Mouse (Mus musculus) forebrain, embryonic 13.5 days (tissue): Measurements from ENCODE around the gene Endov. TPM values are rescaled to one million over a fixed set of nuclear protein-coding genes. Genes with fewer than 3 reads are reported as not detected.

Source experiments
- ATAC-seq: fragments of 200-750 bp; cut with Nextera tagmentation; 2 replicates; pipeline ENCODE4 v1.8.0; 2017
- H3K27ac ChIP-seq: fragments of 300-500 bp; sonication (generic); 2 replicates; pipeline ENCODE4 v1.5.1; 2015; ENCODE audit warnings: inconsistent platforms, mild to moderate bottlenecking, moderate library complexity
- H3K27me3 ChIP-seq: fragments of 300-500 bp; sonication (generic); 2 replicates; pipeline ENCODE4 v1.6.1; 2015; ENCODE audit warnings: mild to moderate bottlenecking, inconsistent platforms
- H3K36me3 ChIP-seq: fragments of 300-500 bp; sonication (generic); 2 replicates; pipeline ENCODE4 v1.6.1; 2015; ENCODE audit warnings: mild to moderate bottlenecking, inconsistent platforms; ENCODE audit not compliant: poor library complexity, severe bottlenecking
- H3K4me1 ChIP-seq: fragments of 300-500 bp; sonication (generic); 2 replicates; pipeline ENCODE4 v1.6.1; 2015; ENCODE audit warnings: inconsistent platforms
- H3K4me2 ChIP-seq: fragments of 300-500 bp; sonication (generic); 2 replicates; pipeline ENCODE4 v1.6.1; 2015; ENCODE audit warnings: inconsistent platforms, mild to moderate bottlenecking, moderate library complexity
- H3K4me3 ChIP-seq: fragments of 300-500 bp; sonication (generic); 2 replicates; pipeline ENCODE4 v1.5.1; 2015; ENCODE audit warnings: mild to moderate bottlenecking, inconsistent platforms
- H3K9ac ChIP-seq: fragments of 300-500 bp; sonication (generic); 2 replicates; pipeline ENCODE4 v1.6.1; 2015; ENCODE audit warnings: mild to moderate bottlenecking, inconsistent platforms
- H3K9me3 ChIP-seq: fragments of 300-500 bp; sonication (generic); replicated peaks from 2 replicates; pipeline ENCODE4 v1.6.1; 2016; ENCODE audit warnings: inconsistent platforms
- WGBS: fragments of 180-500 bp; shearing (Covaris S2); methylation state at CpG from one replicate; pipeline ENCODE4 v1.1.7; 2015; 5-methylcytosine and 5-hydroxymethylcytosine counted together
- polyA plus RNA-seq: library from polyadenylated mRNA; unstranded; fragments of >200 nt; fragmentation: Nextera tagmentation; extraction: Ambion mirVana; gene quantifications from 2 replicates; pipeline ENCODE4 v1.2.1, GENCODE M21; 2015

Gene Endov
- 18.7 TPM in 2 replicates for polyA plus RNA-seq

DNA sequence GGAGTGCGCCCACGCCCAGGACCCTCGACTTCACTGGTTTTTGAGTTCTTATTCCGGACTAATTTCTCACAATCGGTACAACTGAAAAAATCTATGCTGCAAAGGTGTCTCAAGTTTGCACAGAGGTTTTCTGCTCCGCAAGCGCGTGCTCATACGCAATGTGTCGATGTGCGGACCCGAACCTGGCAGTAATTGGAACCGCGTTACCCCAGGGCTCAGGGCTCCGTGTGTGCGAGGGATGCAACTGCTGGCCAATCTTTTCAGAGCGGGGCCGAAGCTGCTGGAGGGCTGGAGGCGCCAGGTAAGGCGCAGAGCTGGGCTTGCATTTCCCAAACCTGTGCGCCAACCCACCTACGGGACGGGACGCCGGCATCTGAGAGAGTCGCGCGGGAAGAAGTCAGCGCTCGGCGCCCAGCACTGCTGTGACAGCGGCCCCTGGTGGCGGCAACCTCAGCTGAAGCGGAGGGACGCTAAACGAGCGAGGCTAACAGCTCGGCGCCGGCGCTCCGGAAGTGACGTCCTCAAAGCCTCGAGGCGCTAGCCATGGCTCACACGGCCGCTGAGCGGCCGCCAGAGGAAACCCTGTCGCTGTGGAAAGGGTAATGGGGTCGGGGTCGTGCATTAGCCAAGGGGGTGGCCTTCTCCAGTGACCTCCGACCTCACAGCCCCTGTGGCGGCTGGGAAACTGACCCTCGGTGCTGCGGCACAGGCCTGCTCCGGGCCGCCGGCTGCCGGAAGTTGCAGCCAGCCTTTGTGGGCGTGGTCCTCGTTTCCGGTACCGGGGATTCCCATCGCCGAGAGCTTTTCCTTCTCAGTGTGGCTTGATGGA lies at the start of gene Endov:
Endov (plus strand) TSS at position 487 of the 829 bp plus-strand sequence.
- peak within 1 kb of the TSS; percentile 94 for H3K27ac ChIP-seq
- peak within 1 kb of the TSS; percentile 92 for H3K9ac ChIP-seq
- H3K4me1 ChIP-seq = peaks cover 19% of the 10 kb centered on the region
- H3K4me3 ChIP-seq = peak within 1 kb of the TSS; percentile 85
- H3K27me3 ChIP-seq = no peaks in the 10 kb centered on the region
- H3K36me3 ChIP-seq = peaks cover 28% of the 10 kb centered on the region; the same call in 1 of the 2 replicates
- 1% methylated on average over 66 of the region's 66 CpGs for WGBS
- H3K9me3 ChIP-seq = no peaks in the 10 kb centered on the region
- peak; percentile 98 for ATAC-seq
- peak within 1 kb of the TSS; percentile 82 for H3K4me2 ChIP-seq

GRCm38 (mm10) chr11:119442199-119442598 lies 48.9 kb upstream of the Endov start:
- H3K4me3 ChIP-seq = no peak overlapping the region
- 89% methylated on average over 8 of the region's 8 CpGs for WGBS
- H3K4me1 ChIP-seq = no peaks in the 10 kb centered on the region
- no peak overlapping the region for H3K9ac ChIP-seq
- no peak for ATAC-seq
- no peaks in the 10 kb centered on the region for H3K27me3 ChIP-seq
- H3K36me3 ChIP-seq = no peaks in the 10 kb centered on the region
- no peak overlapping the region for H3K27ac ChIP-seq
- no peaks in the 10 kb centered on the region for H3K9me3 ChIP-seq
- no peak overlapping the region for H3K4me2 ChIP-seq

- no peak overlapping the region for H3K9ac ChIP-seq
- no peaks in the 10 kb centered on the region for H3K4me1 ChIP-seq
- no peak overlapping the region for H3K27ac ChIP-seq
- H3K36me3 ChIP-seq = no peaks in the 10 kb centered on the region
- no peaks in the 10 kb centered on the region for H3K27me3 ChIP-seq
- no peak for ATAC-seq
- H3K4me3 ChIP-seq = no peak overlapping the region
- 92% methylated on average over 9 of the region's 9 CpGs for WGBS
- no peak overlapping the region for H3K4me2 ChIP-seq
- H3K9me3 ChIP-seq = no peaks in the 10 kb centered on the region
Measured at GRCm38 (mm10) chr11:119443442-119443841, 47.7 kb upstream of the Endov start.

GRCm38 (mm10) chr11:119456097-119456496 lies 35.0 kb upstream of the Endov start:
- Histone ChIP-seq H3K27me3 (no peaks in the 10 kb centered on the region), H3K4me1 (no peaks in the 10 kb centered on the region), H3K4me3 (no peak overlapping the region), H3K27ac (no peak overlapping the region), H3K9ac (no peak overlapping the region), H3K36me3 (no peaks in the 10 kb centered on the region), H3K9me3 (no peaks in the 10 kb centered on the region), H3K4me2 (no peak overlapping the region)
- ATAC-seq = no peak
- 82% methylated on average over 4 of the region's 4 CpGs for WGBS

GRCm38 (mm10) chr11:119477876-119478275 lies 13.3 kb upstream of the Endov start:
- no peak overlapping the region for H3K4me3 ChIP-seq
- H3K9me3 ChIP-seq = no peaks in the 10 kb centered on the region
- WGBS = 87% methylated on average over 4 of the region's 4 CpGs
- H3K4me2 ChIP-seq = no peak overlapping the region
- no peak for ATAC-seq
- no peaks in the 10 kb centered on the region for H3K36me3 ChIP-seq
- H3K27me3 ChIP-seq = no peaks in the 10 kb centered on the region
- no peaks in the 10 kb centered on the region for H3K4me1 ChIP-seq
- no peak overlapping the region for H3K27ac ChIP-seq
- no peak overlapping the region for H3K9ac ChIP-seq

DNA sequence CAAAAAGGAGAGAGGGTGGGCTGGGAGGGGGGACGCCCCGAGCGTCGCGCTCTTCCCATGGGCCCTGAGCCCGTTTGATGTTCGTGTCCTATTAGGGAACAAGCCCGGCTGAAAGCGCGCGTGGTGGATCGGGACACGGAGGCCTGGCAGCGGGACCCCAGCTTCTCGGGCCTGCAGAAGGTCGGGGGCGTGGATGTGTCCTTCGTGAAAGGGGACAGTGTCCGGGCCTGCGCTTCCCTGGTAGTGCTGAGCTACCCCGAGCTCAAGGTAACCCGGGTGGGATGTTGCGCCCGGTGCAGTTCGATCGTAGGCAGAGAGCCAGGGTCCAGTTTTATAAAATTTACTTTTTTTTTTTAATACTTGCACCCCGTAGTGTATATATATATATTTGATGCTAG lies 542 bp downstream of the Endov start:
- no peaks in the 10 kb centered on the region for H3K27me3 ChIP-seq
- peak overlapping the region; percentile 85 for H3K4me3 ChIP-seq
- ATAC-seq = no peak; the same call in 1 of the 2 replicates

GRCm38 (mm10) chr11:119492830-119493229 lies 1.7 kb downstream of the Endov start:
- WGBS = 96% methylated on average over 6 of the region's 6 CpGs
- Histone ChIP-seq H3K27ac (no peak overlapping the region), H3K9ac (0 out of 2 replicates have a peak overlapping the region, but pooled peaks have one; percentile 92), H3K4me3 (peak overlapping the region; percentile 85), H3K4me1 (peaks cover 23% of the 10 kb centered on the region), H3K36me3 (peaks cover 30% of the 10 kb centered on the region), H3K27me3 (no peaks in the 10 kb centered on the region), H3K9me3 (no peaks in the 10 kb centered on the region), H3K4me2 (peak overlapping the region; percentile 82)
- ATAC-seq = no peak

More for the DNA sequence above, 542 bp downstream of the Endov start:
- Histone ChIP-seq H3K9me3 (no peaks in the 10 kb centered on the region), H3K4me2 (peak overlapping the region; percentile 82), H3K4me1 (peaks cover 19% of the 10 kb centered on the region), H3K9ac (peak overlapping the region; percentile 92), H3K27ac (peak overlapping the region; percentile 94), H3K36me3 (peaks cover 33% of the 10 kb centered on the region)
- 6% methylated on average over 27 of the region's 27 CpGs for WGBS

- H3K9me3 ChIP-seq = no peaks in the 10 kb centered on the region
- H3K4me2 ChIP-seq = no peak overlapping the region
- WGBS = 81% methylated on average over 4 of the region's 4 CpGs
- H3K36me3 ChIP-seq = peaks cover 30% of the 10 kb centered on the region
- no peak overlapping the region for H3K4me3 ChIP-seq
- no peak overlapping the region for H3K9ac ChIP-seq
- no peak overlapping the region for H3K27ac ChIP-seq
- H3K4me1 ChIP-seq = peaks cover 23% of the 10 kb centered on the region
- H3K27me3 ChIP-seq = no peaks in the 10 kb centered on the region
- no peak for ATAC-seq
Measured at GRCm38 (mm10) chr11:119493516-119493915, 2.4 kb downstream of the Endov start.

- Histone ChIP-seq H3K9ac (no peak overlapping the region), H3K27me3 (no peaks in the 10 kb centered on the region), H3K4me1 (peaks cover 18% of the 10 kb centered on the region), H3K9me3 (no peaks in the 10 kb centered on the region), H3K4me2 (no peak overlapping the region), H3K27ac (no peak overlapping the region), H3K36me3 (peaks cover 54% of the 10 kb centered on the region), H3K4me3 (no peak overlapping the region)
- 85% methylated on average over 5 of the region's 5 CpGs for WGBS
- no peak for ATAC-seq
Measured at GRCm38 (mm10) chr11:119496147-119496546, 5.0 kb downstream of the Endov start.

GRCm38 (mm10) chr11:119497451-119497850 lies 6.3 kb downstream of the Endov start:
- WGBS = 78% methylated on average over 4 of the region's 4 CpGs

GRCm38 (mm10) chr11:119499297-119499696 lies 8.2 kb downstream of the Endov start:
- ATAC-seq = no peak
- H3K4me2 ChIP-seq = no peak overlapping the region
- no peaks in the 10 kb centered on the region for H3K9me3 ChIP-seq
- 96% methylated on average over 4 of the region's 4 CpGs for WGBS
- H3K27me3 ChIP-seq = no peaks in the 10 kb centered on the region
- H3K4me1 ChIP-seq = 0 out of 2 replicates have a peak, but pooled peaks cover 4% of the 10 kb centered on the region
- no peak overlapping the region for H3K27ac ChIP-seq
- no peak overlapping the region for H3K4me3 ChIP-seq
- H3K36me3 ChIP-seq = peaks cover 71% of the 10 kb centered on the region
- H3K9ac ChIP-seq = no peak overlapping the region

More at GRCm38 (mm10) chr11:119497451-119497850, 6.3 kb downstream of the Endov start:
- H3K9ac ChIP-seq = no peak overlapping the region
- ATAC-seq = no peak
- H3K27ac ChIP-seq = no peak overlapping the region
- no peaks in the 10 kb centered on the region for H3K27me3 ChIP-seq
- H3K9me3 ChIP-seq = no peaks in the 10 kb centered on the region
- peaks cover 12% of the 10 kb centered on the region for H3K4me1 ChIP-seq
- peaks cover 67% of the 10 kb centered on the region for H3K36me3 ChIP-seq
- no peak overlapping the region for H3K4me3 ChIP-seq
- no peak overlapping the region for H3K4me2 ChIP-seq

DNA sequence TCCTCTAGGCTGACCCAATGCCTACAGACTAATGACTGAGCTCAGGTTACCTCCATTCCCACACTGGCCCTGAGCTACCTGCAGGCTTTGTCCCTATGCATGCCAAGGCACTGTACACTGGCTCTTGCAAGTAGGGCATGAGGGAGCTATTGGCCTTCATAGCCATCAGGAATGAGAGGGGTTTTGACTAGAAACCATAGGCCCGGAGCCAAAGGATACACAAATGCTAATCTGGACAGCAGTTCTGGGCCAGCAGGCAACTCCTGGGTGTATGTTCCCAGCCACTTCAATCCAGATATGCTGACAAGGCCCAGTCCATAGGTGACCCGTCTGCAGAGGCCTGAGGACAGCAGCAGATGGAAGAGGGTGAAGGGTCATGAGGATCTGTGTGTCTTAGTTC lies 8.9 kb downstream of the Endov start:
- Histone ChIP-seq H3K4me2 (no peak overlapping the region), H3K4me1 (0 out of 2 replicates have a peak, but pooled peaks cover 4% of the 10 kb centered on the region), H3K36me3 (peaks cover 72% of the 10 kb centered on the region), H3K9ac (no peak overlapping the region), H3K27me3 (no peaks in the 10 kb centered on the region), H3K9me3 (no peaks in the 10 kb centered on the region), H3K4me3 (no peak overlapping the region), H3K27ac (no peak overlapping the region)
- 85% methylated on average over 2 of the region's 2 CpGs for WGBS
- ATAC-seq = no peak
